Mouse (Mus musculus) forebrain, embryonic 16.5 days (tissue): Measurements from ENCODE around the gene Rundc1. TPM values are rescaled to one million over a fixed set of nuclear protein-coding genes. Genes with fewer than 3 reads are reported as not detected.
"Not testable (repeated sequence)": the region's sequence is repeated elsewhere in the genome, so short reads cannot be mapped to it uniquely, and the experiment has no call there.

Experiments
- ATAC-seq: fragments of 200-750 bp; cut with Nextera tagmentation; 2 replicates; pipeline ENCODE4 v1.8.0; 2017; ENCODE audit warnings: mild to moderate bottlenecking, moderate library complexity
- H3K27ac ChIP-seq: fragments of 300-500 bp; sonication (generic); 2 replicates; pipeline ENCODE4 v1.5.1; 2014; ENCODE audit warnings: low read length, control low read depth
- H3K27me3 ChIP-seq: fragments of 300-500 bp; sonication (generic); replicated peaks from 2 replicates; pipeline ENCODE4 v1.6.1; 2014; ENCODE audit warnings: low read length; ENCODE audit not compliant: control insufficient read depth, insufficient read depth
- H3K36me3 ChIP-seq: fragments of 300-500 bp; sonication (generic); 2 replicates; pipeline ENCODE4 v1.6.1; 2014; ENCODE audit not compliant: control insufficient read depth, insufficient read depth
- H3K4me1 ChIP-seq: fragments of 300-500 bp; sonication (generic); replicated peaks from 2 replicates; pipeline ENCODE4 v1.6.1; 2014; ENCODE audit warnings: low read length; ENCODE audit not compliant: control insufficient read depth, insufficient read depth
- H3K4me2 ChIP-seq: fragments of 300-500 bp; sonication (generic); 2 replicates; pipeline ENCODE4 v1.6.1; 2014; ENCODE audit warnings: mild to moderate bottlenecking, low read length, control low read depth
- H3K4me3 ChIP-seq: fragments of 300-500 bp; sonication (generic); replicated peaks from 2 replicates; pipeline ENCODE4 v1.5.1; 2014; ENCODE audit warnings: mild to moderate bottlenecking, low read length, control low read depth
- H3K9ac ChIP-seq: fragments of 300-500 bp; sonication (generic); replicated peaks from 2 replicates; pipeline ENCODE4 v1.6.1; 2014; ENCODE audit warnings: low read depth, low read length, control low read depth
- H3K9me3 ChIP-seq: fragments of 300-500 bp; sonication (generic); 2 replicates; pipeline ENCODE4 v1.6.1; 2016; ENCODE audit warnings: low read length; ENCODE audit not compliant: control insufficient read depth
- WGBS: fragments of 180-500 bp; shearing (Covaris S2); extraction: QIAGEN DNeasy Blood & Tissue Kit; methylation state at CpG from one replicate; pipeline ENCODE4 v1.1.7; 2014; 5-methylcytosine and 5-hydroxymethylcytosine counted together
- polyA plus RNA-seq: library from polyadenylated mRNA; unstranded; fragments of >200 nt; fragmentation: Nextera tagmentation; extraction: Ambion mirVana; gene quantifications from 2 replicates; pipeline ENCODE4 v1.2.1, GENCODE M21; 2015

The Rundc1 gene
- polyA plus RNA-seq, 1 experiment from 2014 or later: 32.5 TPM

DNA sequence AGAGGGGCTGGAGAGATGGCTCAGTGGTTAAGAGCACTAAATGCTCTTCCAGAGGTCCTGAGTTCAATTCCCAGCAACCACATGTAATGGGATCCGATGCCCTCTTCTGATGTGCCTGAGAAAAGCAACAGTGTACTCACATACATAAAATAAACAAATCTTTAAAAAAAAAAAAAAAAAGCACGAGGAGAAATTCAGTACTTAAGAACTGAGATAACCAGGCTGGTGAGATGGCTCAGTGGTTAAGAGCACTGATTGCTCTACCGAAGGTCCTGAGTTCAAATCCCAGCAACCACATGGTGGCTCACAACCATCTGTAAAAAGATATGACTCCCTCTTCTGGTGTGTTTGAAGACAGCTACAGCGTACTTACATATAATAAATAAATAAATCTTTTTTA is 24.7 kb downstream of the Rundc1 start:
- H3K27ac ChIP-seq, H3K4me3 ChIP-seq, ATAC-seq, H3K27me3 ChIP-seq, H3K36me3 ChIP-seq, H3K9ac ChIP-seq, H3K9me3 ChIP-seq, H3K4me2 ChIP-seq, H3K4me1 ChIP-seq: not testable (repeated sequence)
- WGBS: 93% methylated on average over 4 of the region's 4 CpGs

DNA sequence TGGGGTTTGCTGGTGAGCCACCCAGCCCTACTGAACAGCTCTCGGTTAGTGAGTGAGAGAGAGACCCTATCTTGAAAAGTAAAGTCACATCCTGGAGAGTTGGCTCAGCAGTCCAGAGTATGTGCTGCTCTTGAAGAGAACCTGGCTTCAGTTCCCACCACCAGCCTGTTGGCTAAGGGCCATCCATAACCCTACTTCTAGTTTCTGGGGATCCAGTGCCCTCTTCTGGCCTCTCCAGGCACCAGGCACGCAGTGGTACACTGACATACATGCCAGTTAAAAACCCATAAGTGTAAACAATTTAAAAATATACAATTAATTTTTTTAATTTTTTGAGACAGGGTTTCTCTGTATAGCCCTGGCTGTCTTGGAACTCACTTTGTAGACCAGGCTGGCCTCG is 25.5 kb downstream of the Rundc1 start:
- Histone ChIP-seq H3K27ac (no peak overlapping the region), H3K9me3 (no peaks in the 10 kb centered on the region), H3K27me3 (no peaks in the 10 kb centered on the region)

GRCm38 (mm10) chr11:101451536-101451935 is 26.7 kb downstream of the Rundc1 start:
- 96% methylated on average over 10 of the region's 10 CpGs for WGBS
- H3K36me3 ChIP-seq: no peaks in the 10 kb centered on the region
- H3K4me1 ChIP-seq: peaks cover 6% of the 10 kb centered on the region; the same call in 1 of the 2 replicates
- no peaks in the 10 kb centered on the region for H3K27me3 ChIP-seq
- ATAC-seq: no peak
- H3K27ac ChIP-seq: no peak overlapping the region
- H3K4me2 ChIP-seq: no peak overlapping the region
- no peak overlapping the region for H3K9ac ChIP-seq
- no peak overlapping the region for H3K4me3 ChIP-seq
- H3K9me3 ChIP-seq: no peaks in the 10 kb centered on the region

More for the DNA sequence above, 25.5 kb downstream of the Rundc1 start:
- no peak for ATAC-seq
- 0 out of 2 replicates have a peak, but pooled peaks cover 3% of the 10 kb centered on the region for H3K36me3 ChIP-seq
- H3K4me1 ChIP-seq: peaks cover 6% of the 10 kb centered on the region; the same call in 1 of the 2 replicates
- no peak overlapping the region for H3K4me2 ChIP-seq
- H3K4me3 ChIP-seq: no peak overlapping the region
- 74% methylated on average over 3 of the region's 3 CpGs for WGBS
- H3K9ac ChIP-seq: no peak overlapping the region

DNA sequence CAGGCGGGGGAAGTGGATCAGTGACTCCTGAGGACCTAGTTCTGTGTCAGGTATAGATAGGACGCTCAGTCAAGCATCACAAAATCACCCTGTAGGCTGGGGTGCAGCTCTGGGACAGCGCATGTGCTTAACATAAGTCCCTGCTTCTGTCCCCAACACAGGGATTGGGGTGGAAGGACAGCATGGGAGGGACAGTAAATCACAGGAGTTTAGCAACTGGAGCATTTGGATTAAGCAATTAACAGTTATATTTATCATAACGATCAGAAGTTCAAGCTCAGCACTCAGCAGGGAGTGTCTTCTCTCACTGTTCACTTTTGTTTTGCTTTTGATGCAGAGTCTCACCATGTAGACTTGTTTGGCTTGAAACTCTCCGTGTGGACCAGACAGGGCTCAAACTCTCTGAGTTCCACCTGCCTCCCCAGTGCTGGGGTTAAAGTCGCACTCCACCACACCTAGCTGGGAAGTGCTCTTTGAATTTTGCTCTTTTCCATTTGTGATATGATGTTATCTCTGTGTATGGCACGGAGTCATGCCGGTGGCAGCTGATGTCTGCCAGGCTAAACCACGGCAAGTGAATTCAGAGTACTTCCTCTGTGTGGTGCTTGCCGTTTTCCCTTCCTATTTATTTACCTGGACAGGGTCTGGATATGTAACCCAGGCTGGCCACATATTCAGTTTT is 27.3 kb downstream of the Rundc1 start:
- H3K27ac ChIP-seq: no peak overlapping the region
- H3K4me3 ChIP-seq: no peak overlapping the region
- no peak overlapping the region for H3K4me2 ChIP-seq
- WGBS: 70% methylated on average over 10 of the region's 10 CpGs
- ATAC-seq: no peak
- H3K9ac ChIP-seq: no peak overlapping the region
- no peaks in the 10 kb centered on the region for H3K9me3 ChIP-seq
- H3K36me3 ChIP-seq: no peaks in the 10 kb centered on the region
- no peaks in the 10 kb centered on the region for H3K27me3 ChIP-seq
- H3K4me1 ChIP-seq: peaks cover 6% of the 10 kb centered on the region; the same call in 1 of the 2 replicates

DNA sequence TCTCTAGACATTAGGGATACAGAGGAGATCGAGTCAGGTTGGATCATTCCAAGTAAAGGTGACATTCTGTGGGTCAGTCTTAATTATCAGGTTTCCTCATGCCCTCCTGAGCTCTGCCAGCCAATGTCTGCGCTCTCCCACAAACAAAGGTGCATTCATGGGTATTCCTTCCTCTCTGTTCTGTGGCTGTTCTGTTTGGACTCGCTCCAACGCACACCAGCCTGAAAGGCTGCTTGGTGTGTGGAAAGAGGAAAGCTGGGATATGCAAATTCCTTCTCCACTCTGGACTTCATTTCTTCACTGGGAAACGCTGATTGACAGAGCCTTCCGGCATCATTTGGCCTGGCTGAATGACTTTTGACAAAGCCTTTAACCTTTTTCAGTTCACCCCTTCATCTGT is 29.8 kb downstream of the Rundc1 start:
- Histone ChIP-seq H3K4me3 (no peak overlapping the region), H3K36me3 (peaks cover 7% of the 10 kb centered on the region), H3K4me2 (no peak overlapping the region), H3K27me3 (no peaks in the 10 kb centered on the region), H3K9me3 (no peaks in the 10 kb centered on the region), H3K9ac (no peak overlapping the region), H3K4me1 (peaks cover 6% of the 10 kb centered on the region; the same call in 1 of the 2 replicates), H3K27ac (no peak overlapping the region)
- ATAC-seq: peak; percentile 46; the same call in 1 of the 2 replicates
- 11% methylated on average over 6 of the region's 6 CpGs for WGBS

DNA sequence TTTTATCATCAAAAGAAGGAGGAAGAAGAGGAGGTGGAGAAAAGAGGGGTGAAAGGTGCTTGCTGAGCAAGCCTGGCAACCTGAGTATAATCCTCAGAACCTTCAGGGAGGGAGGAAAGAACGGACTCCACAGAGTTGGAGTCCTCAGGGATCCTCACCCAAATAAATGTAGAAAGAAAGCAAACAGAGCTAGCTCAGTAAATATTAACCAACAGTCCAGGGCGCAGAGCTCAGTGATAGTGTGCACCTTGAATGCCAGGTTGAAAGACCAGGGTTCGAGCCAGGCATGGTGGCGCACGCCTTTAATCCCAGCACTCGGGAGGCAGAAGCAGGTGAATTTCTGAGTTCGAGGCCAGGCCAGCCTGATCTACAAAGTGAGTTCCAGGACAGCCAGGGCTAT is 30.7 kb downstream of the Rundc1 start:
- Histone ChIP-seq H3K4me3 (no peak overlapping the region), H3K9me3 (no peaks in the 10 kb centered on the region), H3K36me3 (peaks cover 16% of the 10 kb centered on the region), H3K4me2 (no peak overlapping the region), H3K27ac (no peak overlapping the region), H3K9ac (no peak overlapping the region), H3K27me3 (no peaks in the 10 kb centered on the region), H3K4me1 (peaks cover 6% of the 10 kb centered on the region; the same call in 1 of the 2 replicates)
- ATAC-seq: no peak
- 90% methylated on average over 7 of the region's 7 CpGs for WGBS

GRCm38 (mm10) chr11:101457631-101458030 is 32.7 kb downstream of the Rundc1 start:
- no peaks in the 10 kb centered on the region for H3K9me3 ChIP-seq
- no peaks in the 10 kb centered on the region for H3K27me3 ChIP-seq
- no peak for ATAC-seq
- no peak overlapping the region for H3K4me2 ChIP-seq
- H3K4me1 ChIP-seq: peaks cover 11% of the 10 kb centered on the region
- no peak overlapping the region for H3K27ac ChIP-seq
- no peak overlapping the region for H3K9ac ChIP-seq
- WGBS: 89% methylated on average over 9 of the region's 9 CpGs
- H3K36me3 ChIP-seq: peaks cover 23% of the 10 kb centered on the region
- H3K4me3 ChIP-seq: no peak overlapping the region

GRCm38 (mm10) chr11:101458217-101458616 is 33.3 kb downstream of the Rundc1 start:
- Histone ChIP-seq H3K9me3 (no peaks in the 10 kb centered on the region), H3K36me3 (peaks cover 23% of the 10 kb centered on the region), H3K9ac (no peak overlapping the region), H3K27ac (no peak overlapping the region), H3K4me3 (no peak overlapping the region), H3K4me2 (no peak overlapping the region), H3K27me3 (no peaks in the 10 kb centered on the region), H3K4me1 (peaks cover 17% of the 10 kb centered on the region)
- ATAC-seq: no peak
- 91% methylated on average over 12 of the region's 12 CpGs for WGBS

- no peak overlapping the region for H3K4me2 ChIP-seq
- H3K4me1 ChIP-seq: peaks cover 27% of the 10 kb centered on the region
- no peaks in the 10 kb centered on the region for H3K9me3 ChIP-seq
- H3K9ac ChIP-seq: no peak overlapping the region
- WGBS: 54% methylated on average over 6 of the region's 6 CpGs
- no peak overlapping the region for H3K4me3 ChIP-seq
- H3K27ac ChIP-seq: no peak overlapping the region
- peaks cover 23% of the 10 kb centered on the region for H3K36me3 ChIP-seq
- no peaks in the 10 kb centered on the region for H3K27me3 ChIP-seq
- ATAC-seq: 0 out of 2 replicates have a peak, but pooled peaks have one; percentile 11
Observed at GRCm38 (mm10) chr11:101459716-101460115, 34.8 kb downstream of the Rundc1 start.
